Mouse (Mus musculus): ENCODE data around the gene Whrn.

DNA sequence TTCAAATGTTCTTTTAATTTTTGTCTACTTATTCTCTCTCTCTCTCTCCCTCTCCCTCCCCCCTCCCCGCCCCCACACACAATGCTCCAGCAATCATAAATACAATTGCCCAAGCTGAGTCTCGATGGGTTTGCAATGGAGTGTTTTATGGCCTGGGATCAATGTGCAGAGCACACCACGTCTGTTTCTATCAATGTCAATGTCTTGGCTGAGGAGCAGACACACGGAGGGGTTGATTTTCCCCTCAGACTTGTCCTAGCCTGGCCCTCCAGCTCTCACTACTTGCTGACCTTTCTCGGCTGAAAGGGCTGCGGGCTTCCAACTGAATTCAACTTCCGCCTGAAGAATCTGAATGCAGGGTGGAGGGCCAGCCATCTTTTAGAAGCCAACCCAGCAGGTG, 12.1 kb downstream of the Whrn start:
- TF ChIP-seq HCFC1 (IDR thresholded peaks at IDR 0.05; ENCODE audit: borderline replicate concordance, insufficient read depth, low read length) (no peak), CHD2 (IDR thresholded peaks at IDR 0.05; ENCODE audit: low read depth, low read length) (no peak), MAFK (IDR thresholded peaks at IDR 0.05; ENCODE audit: insufficient read depth, low read depth, low read length) (no peak), ZC3H11A (IDR thresholded peaks at IDR 0.05; ENCODE audit: borderline replicate concordance, low read depth, low read length) (no peak), ZNF384 (IDR thresholded peaks at IDR 0.05; ENCODE audit: low read depth, low read length) (no peak)

All from ES-E14 (cell line).